Mouse (Mus musculus): ENCODE data around the gene Igf2bp3.

Igf2bp3 gene

GRCm38 (mm10) chr6:49132352-49133090, 82.2 kb downstream of the Igf2bp3 start:
- DNase-seq (ENCODE audit: low spot score in 2 of 2), result no peak

DNA sequence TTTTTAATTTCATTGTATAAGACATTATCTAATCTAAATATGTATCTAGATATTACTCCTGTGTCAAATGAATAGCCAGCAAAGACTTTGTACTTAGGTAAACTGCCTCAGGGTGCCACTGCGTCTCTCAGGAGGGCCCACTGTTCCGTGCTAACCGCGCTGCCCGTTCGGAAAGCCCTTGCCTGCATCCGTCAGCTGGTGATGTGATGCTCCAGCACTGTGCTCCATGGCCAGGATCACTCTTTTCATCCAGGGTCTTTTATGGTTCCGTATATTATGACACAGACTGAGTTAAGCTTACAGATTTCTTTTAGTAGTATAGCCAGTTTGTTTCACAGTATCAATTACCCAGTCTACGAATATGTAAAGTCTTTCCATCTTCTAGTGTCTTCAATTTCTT, 82.9 kb downstream of the Igf2bp3 start:
- DNase-seq (ENCODE audit: low spot score in 2 of 2), result no peak

DNA sequence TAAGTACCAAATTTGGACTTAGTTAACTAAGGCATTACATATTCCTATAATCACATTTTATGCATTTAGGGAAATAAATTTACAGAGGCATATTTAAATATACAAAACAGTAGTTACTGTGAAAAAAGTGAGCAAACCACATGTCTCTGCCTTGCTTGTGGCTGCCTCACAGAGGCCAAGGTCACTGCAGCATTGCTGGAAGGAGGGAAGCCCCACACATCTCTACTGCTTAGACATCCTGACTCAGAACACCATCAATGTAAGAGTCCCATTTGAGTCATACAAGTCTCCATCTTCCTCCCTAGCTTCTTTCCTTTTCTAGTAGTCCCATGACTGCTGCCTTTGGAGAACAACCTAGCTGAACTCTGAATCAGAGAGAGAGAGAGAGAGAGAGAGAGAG, 84.4 kb downstream of the Igf2bp3 start:
- DNase-seq (ENCODE audit: low spot score in 2 of 2), result no peak

GRCm38 (mm10) chr6:49120370-49120769, 94.4 kb downstream of the Igf2bp3 start:
- DNase-seq (ENCODE audit: low spot score in 2 of 2), result no peak

DNA sequence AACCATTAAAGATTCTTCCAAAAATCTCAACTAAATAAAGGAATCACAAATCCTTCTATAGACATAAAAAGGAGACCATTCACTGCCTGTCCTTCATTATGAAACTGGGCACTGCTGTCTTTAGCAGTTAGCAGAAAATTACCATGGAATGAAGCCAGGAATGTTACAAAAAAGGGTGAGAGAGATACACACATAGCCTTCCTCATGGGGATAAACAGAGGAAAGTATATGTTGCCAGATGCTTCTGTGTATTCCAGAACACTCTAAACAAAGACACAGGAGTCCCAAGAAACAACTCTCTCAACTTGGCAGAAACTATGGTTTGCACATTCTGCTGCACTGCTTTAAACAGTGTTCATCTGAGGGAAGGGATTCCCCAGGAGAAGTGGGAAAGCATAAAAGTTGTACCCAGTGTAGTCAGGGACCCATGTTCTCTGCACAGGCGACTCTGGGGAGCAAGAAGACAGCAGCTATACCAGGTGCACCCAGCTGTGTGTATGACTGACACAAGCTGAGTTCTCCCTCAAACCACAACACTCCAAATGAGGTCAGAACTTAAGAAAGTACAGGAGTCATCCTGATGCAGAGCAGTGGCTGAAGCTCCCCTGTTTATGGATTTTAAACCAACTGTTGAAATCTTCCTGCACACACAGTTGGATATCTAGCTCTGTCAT, 95.2 kb downstream of the Igf2bp3 start:
- DNase-seq (ENCODE audit: low spot score in 2 of 2), result no peak

DNA sequence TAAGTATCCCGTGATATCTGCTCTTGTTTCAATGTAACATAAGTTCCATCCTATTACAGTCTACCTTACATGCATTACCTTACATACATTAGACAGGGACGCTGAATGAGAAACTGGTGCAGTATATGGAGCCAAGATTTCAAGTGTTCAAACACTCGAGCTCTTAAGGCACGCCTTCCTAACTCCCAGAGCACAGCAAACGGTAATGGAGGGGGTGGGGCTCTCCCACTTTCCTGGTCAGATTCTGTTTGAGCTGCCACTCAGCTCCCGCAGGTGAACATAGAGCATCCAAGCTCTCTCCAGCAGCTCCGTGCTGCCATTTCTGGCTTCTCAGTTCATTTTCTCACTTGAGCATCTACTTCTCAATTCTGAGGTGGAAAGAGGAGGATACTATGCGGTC, 96.3 kb downstream of the Igf2bp3 start:
- DNase-seq (ENCODE audit: low spot score in 2 of 2), result no peak

GRCm38 (mm10) chr6:49116241-49116640, 98.5 kb downstream of the Igf2bp3 start:
- DNase-seq (ENCODE audit: low spot score in 2 of 2), result no peak

GRCm38 (mm10) chr6:49115550-49115949, 99.2 kb downstream of the Igf2bp3 start:
- no peak for DNase-seq (ENCODE audit: low spot score in 2 of 2)

DNA sequence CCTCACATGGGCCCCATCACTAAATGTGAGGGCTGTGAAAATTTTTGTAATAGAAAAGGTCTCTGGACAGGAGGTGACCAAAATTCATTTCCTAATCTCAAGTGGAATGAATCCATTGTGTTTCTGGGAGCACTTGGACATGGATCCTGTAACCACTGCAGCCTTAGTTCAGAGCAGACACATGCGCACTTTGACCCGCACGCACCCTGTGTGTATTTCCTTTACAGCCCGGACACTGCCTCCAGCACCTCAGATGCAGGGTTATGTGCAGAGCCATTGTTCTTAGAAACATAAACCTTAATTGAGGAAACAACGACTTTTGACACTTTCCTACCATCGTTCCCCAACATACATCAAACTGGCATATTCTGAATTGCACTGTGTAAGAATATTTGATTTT, 100.3 kb downstream of the Igf2bp3 start:
- no peak for DNase-seq (ENCODE audit: low spot score in 2 of 2)

GRCm38 (mm10) chr6:49113895-49114294, 100.9 kb downstream of the Igf2bp3 start:
- no peak for DNase-seq (ENCODE audit: low spot score in 2 of 2)

GRCm38 (mm10) chr6:49109196-49109595, 105.6 kb downstream of the Igf2bp3 start:
- no peak for DNase-seq (ENCODE audit: low spot score in 2 of 2)

GRCm38 (mm10) chr6:49106746-49107500, 107.8 kb downstream of the Igf2bp3 start:
- DNase-seq (ENCODE audit: low spot score in 2 of 2), result no peak

DNA sequence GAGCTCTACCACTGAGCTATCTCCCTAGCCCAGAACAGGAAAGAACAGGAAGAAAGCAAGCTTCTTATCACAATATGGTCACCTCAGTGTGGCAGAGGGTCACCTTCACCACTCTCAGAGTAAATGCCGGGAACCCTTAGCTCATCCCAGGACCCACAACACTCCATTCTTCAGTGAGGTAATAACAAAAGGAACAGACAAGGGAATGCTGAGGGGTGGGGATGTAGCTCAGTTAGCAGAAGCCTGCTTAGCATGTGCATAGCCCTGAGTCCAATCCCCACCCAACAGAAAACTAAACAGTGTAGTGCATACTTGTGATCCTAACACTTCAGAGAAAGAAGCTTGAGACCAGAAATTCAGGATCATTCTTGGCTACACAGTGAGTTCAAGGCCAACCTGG, 115.7 kb downstream of the Igf2bp3 start:
- DNase-seq (ENCODE audit: low spot score in 2 of 2), result no peak

GRCm38 (mm10) chr6:49097596-49098110, 117.1 kb downstream of the Igf2bp3 start:
- DNase-seq (ENCODE audit: low spot score in 2 of 2), result no peak

DNA sequence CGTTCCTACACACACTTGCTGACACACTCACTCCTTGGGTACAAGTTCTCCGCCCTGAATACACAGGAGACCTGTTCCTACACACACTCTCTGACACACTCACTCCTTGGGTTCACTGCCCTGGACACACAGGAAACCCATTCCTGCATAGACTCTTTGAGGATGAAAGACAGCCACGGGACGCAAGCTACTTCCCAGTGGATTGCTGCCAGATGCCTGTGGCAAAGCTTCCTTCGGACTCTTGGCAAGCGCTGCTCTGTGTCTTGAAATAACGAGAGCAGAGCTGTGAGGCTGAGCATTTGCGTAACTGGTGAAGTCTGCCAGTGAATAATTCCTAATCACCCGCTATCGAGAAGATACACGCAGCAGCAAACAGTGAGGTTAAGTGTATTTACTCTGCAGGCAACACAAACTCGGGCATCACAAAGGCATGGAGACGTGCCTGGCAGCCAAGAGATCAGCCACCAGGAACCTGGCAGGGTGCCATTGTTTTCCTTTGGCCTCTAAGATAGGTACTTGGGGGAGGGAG, 117.8 kb downstream of the Igf2bp3 start:
- peak; percentile 66 to 80 for DNase-seq (ENCODE audit: low spot score in 2 of 2)

GRCm38 (mm10) chr6:49096421-49096820, 118.3 kb downstream of the Igf2bp3 start:
- peak; percentile 39 to 43 for DNase-seq (ENCODE audit: low spot score in 2 of 2)

DNA sequence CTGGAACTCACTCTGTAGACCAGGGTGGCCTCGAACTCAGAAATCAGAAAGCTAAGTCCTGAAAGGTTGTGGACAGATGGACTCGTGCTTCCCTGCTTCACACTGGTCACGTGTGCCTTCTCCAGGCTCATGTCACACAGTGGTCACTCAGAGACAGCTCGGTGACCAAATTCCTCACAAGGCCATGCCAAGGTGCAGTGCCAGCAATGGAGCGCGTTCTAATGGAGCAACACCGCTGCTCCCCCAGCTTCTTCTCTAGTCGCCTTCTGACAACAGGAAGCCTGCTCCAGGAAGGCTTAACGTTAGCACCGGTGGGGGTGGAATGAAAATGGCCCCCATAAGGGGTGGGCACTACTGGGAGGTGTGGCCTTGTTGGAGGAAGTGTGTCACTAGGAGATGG, 119.8 kb downstream of the Igf2bp3 start:
- DNase-seq (ENCODE audit: low spot score in 2 of 2), result no peak

DNA sequence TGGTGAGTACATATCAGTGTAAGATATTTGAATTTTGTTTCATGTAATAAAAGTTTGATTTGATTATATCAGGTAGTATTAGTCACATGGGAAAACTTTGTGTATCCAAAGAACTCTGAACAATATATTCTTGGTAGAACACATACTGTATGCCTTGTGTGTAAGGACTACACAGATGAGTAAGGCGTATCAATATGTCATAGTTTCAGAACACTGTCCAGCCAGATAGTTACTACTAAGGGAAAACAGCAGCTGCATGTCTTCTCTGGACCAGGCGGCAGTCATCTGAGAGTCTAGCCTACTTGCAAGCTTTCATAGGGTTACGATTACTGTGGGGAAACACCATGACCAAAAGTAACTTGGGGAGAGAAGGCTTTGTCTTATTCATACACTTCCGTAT, 131.7 kb downstream of the Igf2bp3 start:
- no peak for DNase-seq (ENCODE audit: low spot score in 2 of 2)

DNA sequence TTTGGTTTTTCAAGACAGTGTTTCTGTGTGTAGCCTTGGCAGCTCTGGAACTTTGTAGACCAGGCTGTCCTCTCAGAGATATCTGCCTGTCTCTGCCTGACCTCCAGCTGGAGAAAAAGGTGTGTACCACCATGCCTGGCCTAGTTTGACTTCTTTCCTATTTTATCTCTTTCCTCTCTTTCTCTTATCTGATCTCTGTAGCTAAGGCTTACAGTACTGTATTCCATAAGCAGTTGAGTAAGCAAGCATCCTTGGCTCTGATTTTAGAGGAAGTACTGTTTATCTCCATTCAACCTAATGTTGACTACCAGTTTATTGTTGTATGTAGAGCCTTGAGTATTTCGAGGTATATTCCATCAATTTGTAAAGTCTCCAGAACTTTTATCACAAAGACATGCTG, 135.4 kb downstream of the Igf2bp3 start:
- no peak for DNase-seq (ENCODE audit: low spot score in 2 of 2)

DNA sequence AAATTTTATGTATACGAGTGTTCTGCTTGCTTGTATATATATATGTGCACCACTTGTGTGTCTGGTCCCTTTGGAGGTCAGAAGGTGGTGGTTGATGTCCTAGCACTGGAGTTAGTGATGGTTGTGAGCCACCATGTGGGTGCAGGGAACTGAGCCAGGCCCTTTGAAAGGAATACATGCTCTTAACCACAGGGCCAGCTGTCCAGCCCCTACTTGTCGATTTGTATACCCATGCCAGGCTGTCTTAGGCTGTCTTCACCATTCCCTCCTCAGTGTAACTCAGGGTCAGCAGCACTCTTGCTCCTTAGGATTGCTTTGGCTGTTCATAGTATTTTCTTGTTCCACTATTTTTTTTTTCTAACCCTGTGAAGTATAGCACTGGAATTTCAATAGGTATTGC, 136.9 kb downstream of the Igf2bp3 start:
- DNase-seq (ENCODE audit: low spot score in 2 of 2), result no peak

DNA sequence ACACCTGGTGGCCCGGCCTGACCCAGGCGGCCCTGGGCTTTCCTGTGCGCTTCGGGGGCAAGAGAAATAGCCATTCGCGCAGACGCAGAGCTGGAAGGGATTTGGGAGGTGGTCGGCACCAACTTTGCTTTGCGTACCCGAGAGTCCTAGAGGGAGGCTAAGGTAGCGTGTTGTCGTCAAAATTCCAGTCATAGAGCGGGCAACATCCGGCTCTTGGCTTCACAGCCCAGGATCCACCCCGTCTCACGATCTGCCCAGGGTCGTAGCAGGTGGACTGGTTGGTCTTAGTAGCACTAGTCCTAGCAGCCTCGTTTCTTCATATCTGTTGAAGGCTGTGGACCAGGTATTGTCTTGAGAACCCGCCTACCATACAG, 140.7 kb downstream of the Igf2bp3 start:
- DNase-seq (ENCODE audit: low spot score in 2 of 2), result no peak
